Mouse (Mus musculus) liver, postnatal 0 days (tissue): ENCODE results near the gene Lum.

Source experiments
- CTCF ChIP-seq: sonication (generic); IDR thresholded peaks from 2 replicates; pipeline ENCODE4 v1.5.1; 2016; ENCODE audit warnings: antibody characterized with exemption, low read depth
- EP300 ChIP-seq: IDR thresholded peaks from 2 replicates; pipeline ENCODE4 v1.6.1; 2016; ENCODE audit warnings: antibody characterized with exemption, low read depth, mild to moderate bottlenecking

DNA sequence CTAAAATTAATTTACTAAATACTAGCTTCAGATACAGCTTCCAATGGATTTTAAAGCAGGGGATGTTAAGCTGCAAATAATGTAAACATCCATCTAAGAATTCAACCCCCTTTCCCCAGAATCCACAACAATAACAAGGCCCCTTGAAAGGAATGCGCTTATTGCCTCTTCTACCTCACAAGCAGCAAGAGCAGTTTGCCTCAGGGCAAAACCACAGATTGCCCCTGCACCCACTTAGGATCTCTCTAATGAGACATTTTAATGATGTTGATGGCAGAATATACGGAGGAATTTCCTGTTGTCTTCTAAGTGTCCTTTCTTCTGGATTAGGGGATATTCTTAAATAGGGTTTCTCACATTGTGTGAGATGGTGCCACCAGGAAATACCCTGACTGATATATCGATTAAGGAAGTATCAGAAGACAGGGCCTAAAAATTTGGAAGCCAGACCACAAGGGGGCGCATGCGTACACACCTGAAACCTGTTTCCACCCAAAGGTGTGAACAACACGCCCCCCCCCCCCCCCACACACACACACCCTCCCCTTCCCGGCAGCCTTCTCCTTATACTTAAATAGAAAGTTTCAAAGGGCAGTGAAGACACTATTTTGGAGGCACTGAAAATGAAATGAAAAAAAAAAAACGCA is 2.7 kb downstream of the Lum start:
- TF ChIP-seq CTCF: no peak
- no peak for TF ChIP-seq EP300
